Mouse (Mus musculus) liver, embryonic 12.5 days (tissue): ENCODE measurements around the gene Ubap2l. TPM values are rescaled to one million over a fixed set of nuclear protein-coding genes. Genes with fewer than 3 reads are reported as not detected.

Source experiments
- ATAC-seq: fragments of 200-750 bp; cut with Nextera tagmentation; 2 replicates; pipeline ENCODE4 v1.8.0; 2017; ENCODE audit warnings: moderate number of reproducible peaks, mild to moderate bottlenecking, moderate library complexity
- H3K27ac ChIP-seq: fragments of 300-500 bp; sonication (generic); 2 replicates; pipeline ENCODE4 v1.5.1; 2016; ENCODE audit warnings: mild to moderate bottlenecking
- H3K27me3 ChIP-seq: fragments of 300-500 bp; sonication (generic); replicated peaks from 2 replicates; pipeline ENCODE4 v1.6.1; 2016; ENCODE audit warnings: mild to moderate bottlenecking, moderate library complexity
- H3K36me3 ChIP-seq: fragments of 300-500 bp; sonication (generic); 2 replicates; pipeline ENCODE4 v1.6.1; 2016; ENCODE audit warnings: mild to moderate bottlenecking, moderate library complexity
- H3K4me1 ChIP-seq: fragments of 300-500 bp; sonication (generic); 2 replicates; pipeline ENCODE4 v1.6.1; 2016
- H3K4me2 ChIP-seq: fragments of 300-500 bp; sonication (generic); 2 replicates; pipeline ENCODE4 v1.6.1; 2016; ENCODE audit warnings: mild to moderate bottlenecking, moderate library complexity
- H3K4me3 ChIP-seq: fragments of 300-500 bp; sonication (generic); 2 replicates; pipeline ENCODE4 v1.5.1; 2016; ENCODE audit warnings: mild to moderate bottlenecking, moderate library complexity
- H3K9ac ChIP-seq: fragments of 300-500 bp; sonication (generic); 2 replicates; pipeline ENCODE4 v1.6.1; 2016; ENCODE audit warnings: mild to moderate bottlenecking, moderate library complexity
- H3K9me3 ChIP-seq: fragments of 300-500 bp; sonication (generic); replicated peaks from 2 replicates; pipeline ENCODE4 v1.6.1; 2016; ENCODE audit warnings: mild to moderate bottlenecking, moderate library complexity
- WGBS: fragments of 180-500 bp; shearing (Covaris S2); methylation state at CpG from one replicate; pipeline ENCODE4 v1.1.7; 2016; ENCODE audit not compliant: insufficient replicate concordance; 5-methylcytosine and 5-hydroxymethylcytosine counted together
- polyA plus RNA-seq: library from polyadenylated mRNA; unstranded; fragments of >200 nt; fragmentation: Nextera tagmentation; extraction: Ambion mirVana; gene quantifications from 2 replicates; pipeline ENCODE4 v1.2.1, GENCODE M21; 2016

Ubap2l gene
- polyA plus RNA-seq, 1 experiment from 2014 or later: 111 TPM

DNA sequence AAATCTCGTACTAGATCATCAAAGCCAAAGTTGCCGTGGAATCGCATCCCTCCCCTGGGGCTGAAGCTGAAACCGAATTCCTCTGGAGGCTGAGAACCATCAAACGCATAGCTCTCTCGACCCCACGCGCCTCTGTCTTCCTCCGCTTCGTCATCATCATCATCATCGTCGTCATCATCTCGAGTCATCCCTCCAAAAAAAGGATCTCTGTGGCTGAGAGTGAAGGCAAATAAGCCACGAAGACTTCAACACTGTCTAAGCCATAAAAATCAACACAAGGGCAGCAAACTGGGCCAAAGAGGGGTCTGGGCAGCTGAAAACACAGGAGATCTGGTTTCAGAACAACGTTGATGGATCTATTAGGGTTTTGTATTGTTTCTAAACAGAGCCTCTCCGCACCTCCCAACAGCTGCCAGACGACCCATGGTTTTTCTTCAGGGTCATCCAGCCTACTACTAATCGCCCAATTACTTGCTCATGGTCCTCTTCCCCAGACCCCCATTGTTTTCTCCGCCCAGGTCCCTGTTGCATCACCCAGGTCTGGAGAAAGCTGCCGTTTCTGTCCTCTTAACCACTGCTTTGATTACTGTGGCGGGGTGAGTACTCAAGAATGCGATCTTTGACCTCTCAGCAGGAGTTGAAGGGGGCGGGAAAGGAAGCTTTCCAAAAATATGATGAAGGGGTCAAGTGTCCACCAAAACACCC, 54.5 kb downstream of the Ubap2l start:
- H3K4me1 ChIP-seq: peaks cover 25% of the 10 kb centered on the region
- H3K27me3 ChIP-seq: no peaks in the 10 kb centered on the region
- peak overlapping the region; percentile 93 for H3K4me2 ChIP-seq
- peaks cover 62% of the 10 kb centered on the region for H3K36me3 ChIP-seq
- 16% methylated on average over 23 of the region's 23 CpGs for WGBS
- ATAC-seq: peak; percentile 52
- H3K4me3 ChIP-seq: peak overlapping the region; percentile 88
- peak overlapping the region; percentile 89 for H3K9ac ChIP-seq
- peak overlapping the region; percentile 77 for H3K27ac ChIP-seq
- H3K9me3 ChIP-seq: no peaks in the 10 kb centered on the region

DNA sequence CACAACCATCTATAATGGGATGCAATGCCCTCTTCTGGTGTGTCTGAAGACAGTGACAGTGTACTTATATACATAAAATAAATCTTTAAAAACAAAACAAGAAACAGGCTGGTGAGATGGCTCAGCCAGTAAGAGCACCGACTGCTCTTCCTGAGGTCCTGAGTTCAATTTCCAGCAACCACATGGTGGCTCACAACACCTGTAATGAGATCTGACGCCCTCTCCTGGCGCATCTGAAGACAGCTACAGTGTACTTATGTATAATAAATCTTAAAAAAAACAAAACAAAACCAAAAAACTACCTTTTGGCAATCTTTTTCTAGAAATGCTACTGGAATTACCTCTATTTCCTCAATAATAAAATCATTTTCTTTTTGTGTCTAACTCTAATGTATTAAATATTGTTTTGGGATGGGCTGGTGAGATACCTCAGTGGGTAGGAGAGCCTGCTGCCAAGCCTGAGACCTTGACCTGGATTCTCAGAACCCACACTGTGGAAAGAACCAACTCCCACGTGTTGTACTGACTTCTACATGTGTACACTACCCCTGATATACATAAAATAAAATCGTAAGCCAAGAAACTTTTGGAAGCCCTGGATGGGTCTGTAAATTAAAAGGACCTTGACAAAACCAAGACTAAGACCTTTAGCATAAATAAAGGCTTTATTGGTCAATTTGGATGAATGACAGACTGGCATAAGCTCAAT, 57.5 kb downstream of the Ubap2l start:
- Histone ChIP-seq H3K9ac (no peak overlapping the region), H3K4me2 (no peak overlapping the region), H3K27ac (no peak overlapping the region), H3K9me3 (no peaks in the 10 kb centered on the region), H3K4me1 (peaks cover 25% of the 10 kb centered on the region), H3K27me3 (no peaks in the 10 kb centered on the region), H3K4me3 (no peak overlapping the region), H3K36me3 (peaks cover 40% of the 10 kb centered on the region)
- no peak for ATAC-seq
- WGBS: 77% methylated on average over 5 of the region's 5 CpGs

DNA sequence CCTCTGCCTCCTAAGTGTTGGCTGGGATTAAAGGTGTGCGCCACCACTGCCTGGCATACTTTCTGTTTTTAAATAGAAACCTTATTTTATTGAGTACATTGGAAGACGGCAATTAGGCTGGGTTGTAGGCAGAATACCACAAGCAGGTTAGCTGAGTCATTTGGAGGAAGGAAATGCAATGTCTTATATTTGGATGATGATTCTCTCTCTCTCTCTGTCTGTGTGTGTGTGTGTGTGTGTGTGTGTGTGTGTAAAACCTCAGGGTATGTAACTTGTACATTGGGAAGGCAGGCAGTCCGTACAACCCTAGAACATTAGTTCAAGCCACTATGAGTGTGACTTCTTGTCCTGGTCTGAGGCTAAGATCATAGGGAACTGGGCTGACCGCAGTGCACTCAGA, 64.6 kb downstream of the Ubap2l start:
- Histone ChIP-seq H3K27ac (no peak overlapping the region), H3K9ac (no peak overlapping the region), H3K4me3 (no peak overlapping the region), H3K9me3 (no peaks in the 10 kb centered on the region), H3K4me2 (no peak overlapping the region), H3K4me1 (0 out of 2 replicates have a peak, but pooled peaks cover 4% of the 10 kb centered on the region), H3K36me3 (peaks cover 2% of the 10 kb centered on the region; the same call in 1 of the 2 replicates), H3K27me3 (peaks cover 5% of the 10 kb centered on the region; the same call in 1 of the 2 replicates)
- 63% methylated on average over 4 of the region's 4 CpGs for WGBS
- ATAC-seq: no peak

DNA sequence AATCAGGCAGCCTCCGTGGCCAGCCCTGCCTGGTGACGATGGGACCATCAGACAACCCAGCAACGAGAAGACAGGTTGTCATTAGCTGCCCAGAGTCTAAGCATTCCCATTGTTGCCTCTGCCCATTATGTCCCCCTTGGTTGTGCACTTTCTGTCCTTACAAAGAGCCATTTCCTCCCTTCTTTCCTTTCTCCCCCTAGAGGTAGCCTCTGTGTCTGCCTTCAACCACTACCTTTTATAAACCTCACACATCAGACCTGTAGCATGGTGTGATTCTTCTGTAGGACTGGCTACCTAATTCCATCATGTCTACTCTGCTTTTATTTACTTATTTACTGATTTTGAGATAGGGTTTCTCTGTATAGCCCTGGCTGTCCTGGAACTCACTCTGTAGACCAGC, 65.2 kb downstream of the Ubap2l start:
- WGBS: 44% methylated on average over 3 of the region's 3 CpGs
- Histone ChIP-seq H3K4me1 (0 out of 2 replicates have a peak, but pooled peaks cover 4% of the 10 kb centered on the region), H3K4me2 (no peak overlapping the region), H3K27me3 (peaks cover 5% of the 10 kb centered on the region; the same call in 1 of the 2 replicates), H3K27ac (no peak overlapping the region), H3K36me3 (no peaks in the 10 kb centered on the region), H3K4me3 (no peak overlapping the region), H3K9ac (no peak overlapping the region), H3K9me3 (no peaks in the 10 kb centered on the region)
- ATAC-seq: no peak

DNA sequence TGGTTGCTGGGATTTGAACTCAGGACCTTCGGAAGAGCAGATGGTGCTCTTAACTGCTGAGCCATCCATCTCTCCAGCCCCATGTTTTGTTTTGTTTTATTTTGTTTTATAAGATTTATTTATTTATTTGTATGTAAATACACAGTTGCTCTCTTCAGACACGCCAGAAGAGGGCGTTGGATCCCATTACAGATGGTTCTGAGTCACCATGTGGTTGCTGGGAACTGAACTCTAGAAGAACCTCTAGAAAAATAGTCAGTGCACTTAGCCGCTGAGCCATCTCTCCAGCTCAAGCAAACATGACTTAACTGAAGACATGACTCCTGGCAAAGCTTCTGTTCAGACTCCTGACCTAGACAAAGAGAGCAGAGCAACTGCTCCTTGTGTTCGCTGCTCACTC, 70.0 kb downstream of the Ubap2l start:
- Histone ChIP-seq H3K9ac (no peak overlapping the region), H3K27ac (no peak overlapping the region), H3K9me3 (no peaks in the 10 kb centered on the region), H3K36me3 (no peaks in the 10 kb centered on the region), H3K27me3 (peaks cover 5% of the 10 kb centered on the region; the same call in 1 of the 2 replicates), H3K4me3 (no peak overlapping the region), H3K4me1 (no peaks in the 10 kb centered on the region), H3K4me2 (no peak overlapping the region)
- no peak for ATAC-seq
- WGBS: 62% methylated on average over 5 of the region's 5 CpGs

DNA sequence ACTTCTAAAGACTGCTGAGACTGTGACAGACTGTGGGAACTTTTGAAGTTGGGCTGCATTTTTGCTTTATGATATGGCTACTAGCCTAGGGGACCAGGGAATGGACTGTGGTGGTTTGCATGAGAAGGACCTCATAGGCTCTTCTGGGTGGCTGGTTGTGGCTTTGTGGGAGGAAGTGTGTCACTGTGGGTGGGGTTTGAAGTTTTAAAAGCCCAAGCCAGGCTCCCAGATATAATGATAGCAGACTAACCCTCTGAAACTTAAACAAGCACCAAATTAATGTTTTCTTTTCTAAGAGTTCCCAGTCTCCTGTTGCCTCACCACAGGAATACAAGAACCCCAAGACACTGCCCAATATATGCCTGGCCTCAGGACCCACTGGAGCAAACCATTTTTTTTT, 75.6 kb downstream of the Ubap2l start:
- no peaks in the 10 kb centered on the region for H3K9me3 ChIP-seq
- H3K4me1 ChIP-seq: no peaks in the 10 kb centered on the region
- H3K27me3 ChIP-seq: no peaks in the 10 kb centered on the region
- H3K27ac ChIP-seq: no peak overlapping the region
- ATAC-seq: no peak
- no peak overlapping the region for H3K9ac ChIP-seq
- no peak overlapping the region for H3K4me3 ChIP-seq
- no peaks in the 10 kb centered on the region for H3K36me3 ChIP-seq
- no peak overlapping the region for H3K4me2 ChIP-seq

DNA sequence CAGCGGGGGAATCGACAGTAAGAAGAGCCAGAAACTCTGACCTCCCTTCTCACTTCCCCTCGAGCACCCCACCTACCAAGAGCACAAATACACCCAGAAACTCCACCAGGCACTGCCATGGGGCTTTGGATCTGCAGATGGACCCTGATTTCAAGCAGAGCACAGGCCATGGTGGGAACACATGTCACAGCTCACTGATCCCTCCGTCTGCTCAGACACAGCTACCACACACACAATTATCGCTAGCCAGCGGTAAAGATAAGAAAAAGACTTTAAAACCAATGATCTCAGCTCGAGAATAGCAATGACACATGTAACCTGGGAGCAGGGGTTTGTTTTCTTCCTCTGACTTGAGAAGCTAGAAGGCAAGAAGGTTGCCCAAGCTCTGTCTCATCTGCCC, 83.9 kb downstream of the Ubap2l start:
- Histone ChIP-seq H3K4me2 (no peak overlapping the region), H3K9me3 (no peaks in the 10 kb centered on the region), H3K4me1 (peaks cover 12% of the 10 kb centered on the region; the same call in 1 of the 2 replicates), H3K4me3 (no peak overlapping the region), H3K9ac (no peak overlapping the region), H3K36me3 (no peaks in the 10 kb centered on the region), H3K27me3 (peaks cover 10% of the 10 kb centered on the region), H3K27ac (no peak overlapping the region)
- 26% methylated on average over 7 of the region's 7 CpGs for WGBS
- no peak for ATAC-seq

DNA sequence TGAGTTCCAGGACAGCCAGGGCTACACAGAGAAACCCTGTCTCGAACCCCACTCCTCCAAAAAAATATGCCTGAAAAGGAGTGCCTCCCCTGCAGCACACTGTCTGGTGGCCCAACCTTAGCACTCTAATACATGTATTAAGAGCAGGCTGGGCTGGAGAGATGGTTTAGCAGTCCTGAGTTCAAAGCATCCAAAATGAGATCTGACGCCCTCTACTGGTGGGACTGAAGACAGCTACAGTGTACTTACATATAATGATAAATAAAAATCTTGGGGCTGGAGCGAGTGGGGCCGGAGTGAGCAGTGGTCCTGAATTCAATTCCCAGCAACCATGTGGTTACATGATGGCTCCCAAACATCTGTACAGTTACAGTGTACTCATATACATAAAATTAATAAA, 85.5 kb downstream of the Ubap2l start:
- WGBS: 53% methylated on average over 4 of the region's 4 CpGs
- H3K9ac ChIP-seq: no peak overlapping the region
- no peak overlapping the region for H3K4me2 ChIP-seq
- ATAC-seq: no peak
- H3K27me3 ChIP-seq: peaks cover 26% of the 10 kb centered on the region
- H3K27ac ChIP-seq: no peak overlapping the region
- no peak overlapping the region for H3K4me3 ChIP-seq
- H3K9me3 ChIP-seq: no peaks in the 10 kb centered on the region
- no peaks in the 10 kb centered on the region for H3K36me3 ChIP-seq
- H3K4me1 ChIP-seq: peaks cover 27% of the 10 kb centered on the region

DNA sequence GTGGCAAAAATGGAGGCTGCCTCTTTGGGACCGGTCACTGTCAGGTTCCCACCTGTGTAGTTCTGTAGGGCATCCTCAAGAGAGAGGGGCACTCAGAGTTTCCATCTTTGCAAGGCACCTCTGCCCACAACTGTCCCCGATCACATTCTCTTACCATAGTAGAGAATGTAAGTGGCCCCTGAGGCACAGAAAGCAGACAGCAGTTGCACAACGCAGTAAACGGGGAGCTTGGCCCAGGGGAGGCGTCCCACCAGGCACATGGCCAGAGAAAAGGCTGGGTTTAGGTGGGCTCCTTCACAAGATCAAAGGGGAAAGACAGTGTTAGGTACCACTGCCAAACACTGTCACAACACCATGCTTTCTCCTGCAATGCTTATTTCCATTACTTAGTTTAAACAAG, 86.5 kb downstream of the Ubap2l start:
- no peak overlapping the region for H3K4me2 ChIP-seq
- no peak for ATAC-seq
- 70% methylated on average over 5 of the region's 5 CpGs for WGBS
- H3K27ac ChIP-seq: no peak overlapping the region
- no peak overlapping the region for H3K4me3 ChIP-seq
- H3K9me3 ChIP-seq: no peaks in the 10 kb centered on the region
- peaks cover 37% of the 10 kb centered on the region for H3K4me1 ChIP-seq
- no peak overlapping the region for H3K9ac ChIP-seq
- H3K27me3 ChIP-seq: peaks cover 35% of the 10 kb centered on the region
- H3K36me3 ChIP-seq: no peaks in the 10 kb centered on the region

DNA sequence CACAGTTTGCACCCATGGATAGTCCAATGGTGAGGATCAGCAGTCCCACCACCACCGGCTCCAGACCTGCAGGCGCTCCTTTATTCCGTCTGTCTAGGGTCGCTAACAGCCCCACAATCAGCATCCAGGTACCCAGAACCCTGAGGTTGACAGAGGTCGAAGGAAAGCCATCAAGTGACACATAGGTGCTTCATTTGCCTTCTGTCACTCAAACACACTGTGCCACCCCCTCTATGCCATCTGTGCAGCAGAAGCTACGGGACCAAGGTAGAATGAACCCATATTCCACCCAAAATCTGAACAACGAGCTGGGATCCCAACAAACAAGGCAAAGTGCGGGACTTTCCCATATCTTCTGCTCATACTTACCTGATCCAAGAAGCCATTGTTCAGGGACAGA, 86.9 kb downstream of the Ubap2l start:
- 79% methylated on average over 8 of the region's 8 CpGs for WGBS
- H3K36me3 ChIP-seq: no peaks in the 10 kb centered on the region
- H3K9ac ChIP-seq: no peak overlapping the region
- H3K27me3 ChIP-seq: peaks cover 40% of the 10 kb centered on the region
- H3K4me2 ChIP-seq: no peak overlapping the region
- peaks cover 41% of the 10 kb centered on the region for H3K4me1 ChIP-seq
- H3K9me3 ChIP-seq: no peaks in the 10 kb centered on the region
- no peak overlapping the region for H3K27ac ChIP-seq
- H3K4me3 ChIP-seq: no peak overlapping the region
- ATAC-seq: no peak

DNA sequence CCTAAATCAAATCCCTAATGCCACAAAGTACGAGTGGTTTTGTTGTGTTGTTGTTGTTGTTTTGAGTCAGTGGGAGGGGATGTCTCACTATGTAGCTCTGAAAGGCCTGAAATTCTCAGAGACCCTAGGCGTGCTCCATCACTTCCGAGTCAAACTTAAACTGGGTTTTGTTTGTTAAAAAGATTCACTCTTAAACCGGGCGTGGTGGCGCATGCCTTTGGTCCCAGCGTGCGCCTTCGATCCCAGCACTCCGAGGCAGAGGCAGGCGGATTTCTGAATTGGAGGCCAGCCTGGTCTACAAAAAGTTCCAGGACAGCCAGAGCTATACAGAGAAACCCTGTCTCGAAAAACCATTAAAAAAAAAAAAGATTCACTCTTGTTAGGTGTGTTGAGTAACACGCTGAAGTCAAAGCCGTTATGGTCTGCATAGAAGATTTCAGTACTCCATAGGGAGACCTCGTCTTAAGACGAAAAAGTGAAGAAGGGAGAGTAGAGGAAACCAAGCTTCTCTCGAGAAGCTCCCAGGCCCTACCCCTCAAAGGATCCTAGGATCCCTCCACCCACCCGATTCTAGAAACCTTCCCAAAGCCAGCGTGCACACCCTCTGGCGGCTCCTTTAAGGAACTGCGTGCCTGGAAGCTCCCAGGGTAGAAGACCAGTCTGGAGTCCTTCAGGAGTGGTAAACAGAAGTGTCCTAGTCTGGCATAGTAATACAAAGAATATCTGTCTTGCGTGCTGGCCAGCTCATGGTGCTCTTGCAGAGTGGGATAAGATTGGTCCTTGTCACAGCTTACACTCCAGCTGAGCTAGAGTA, 88.3 kb downstream of the Ubap2l start:
- peaks cover 54% of the 10 kb centered on the region for H3K27me3 ChIP-seq
- peaks cover 54% of the 10 kb centered on the region for H3K4me1 ChIP-seq
- no peak for ATAC-seq
- H3K9me3 ChIP-seq: no peaks in the 10 kb centered on the region
- H3K4me2 ChIP-seq: peak overlapping the region; percentile 69
- H3K27ac ChIP-seq: 0 out of 2 replicates have a peak overlapping the region, but pooled peaks have one; percentile 72
- no peaks in the 10 kb centered on the region for H3K36me3 ChIP-seq
- H3K4me3 ChIP-seq: peak overlapping the region; percentile 67
- H3K9ac ChIP-seq: peak overlapping the region; percentile 68; the same call in 1 of the 2 replicates
- 25% methylated on average over 22 of the region's 22 CpGs for WGBS
